Mouse (Mus musculus) bone marrow, adult 2 months (tissue): Measurements from ENCODE around the gene Reln. TPM values are rescaled to one million over a fixed set of nuclear protein-coding genes. Genes with fewer than 3 reads are reported as not detected.

ENCODE experiments used
- H3K27ac ChIP-seq: fragments of 200-500 bp; 2 replicates; pipeline ENCODE4 v1.5.1; 2012; ENCODE audit warnings: low read depth, mild to moderate bottlenecking, control low read depth, inconsistent platforms, low read length; ENCODE audit not compliant: control insufficient read depth, poor library complexity, insufficient read depth
- H3K4me1 ChIP-seq: fragments of 200-500 bp; 2 replicates; pipeline ENCODE4 v1.6.1; 2011; ENCODE audit warnings: low read length; ENCODE audit not compliant: control insufficient read depth, insufficient read depth
- H3K4me3 ChIP-seq: fragments of 200-500 bp; replicated peaks from 2 replicates; pipeline ENCODE3; 2011; ENCODE audit warnings: mild to moderate bottlenecking, low read depth, low read length, control low read depth; ENCODE audit not compliant: control insufficient read depth
- CTCF ChIP-seq: fragments of 200-500 bp; IDR thresholded peaks from 2 replicates; pipeline ENCODE4 v1.5.1; 2011; ENCODE audit warnings: low read length, control low read depth; ENCODE audit not compliant: control insufficient read depth, insufficient read depth
- POLR2A ChIP-seq: fragments of 200-500 bp; IDR thresholded peaks from 2 replicates; pipeline ENCODE4 v1.6.1; 2011; ENCODE audit warnings: low read depth, mild to moderate bottlenecking, control low read depth, low read length, borderline replicate concordance; ENCODE audit not compliant: control insufficient read depth
- WGBS: fragments of 180-500 bp; shearing (Covaris S2); methylation state at CpG from one replicate; pipeline ENCODE4 v1.1.7; 2018; 5-methylcytosine and 5-hydroxymethylcytosine counted together
- polyA plus RNA-seq: library from polyadenylated mRNA; stranded (reverse); fragments of >200 nt; gene quantifications from 2 replicates; pipeline ENCODE4 v1.2.4, GENCODE M21; 2011; ENCODE audit warnings: low replicate concordance; ENCODE audit not compliant: missing spikeins, insufficient read depth, insufficient read length

The Reln gene
- polyA plus RNA-seq, 1 experiment = 8.9 TPM

GRCm38 (mm10) chr5:22191784-22192183, 152.7 kb downstream of the Reln start:
- Histone ChIP-seq H3K4me3 (no peak overlapping the region), H3K4me1 (no peaks in the 10 kb centered on the region), H3K27ac (no peak overlapping the region)
- TF ChIP-seq CTCF (no peak), POLR2A (no peak)
- 78% methylated on average over 7 of the region's 7 CpGs for WGBS

GRCm38 (mm10) chr5:22190333-22190732, 154.2 kb downstream of the Reln start:
- WGBS = 64% methylated on average over 3 of the region's 3 CpGs
- H3K4me1 ChIP-seq = no peaks in the 10 kb centered on the region
- TF ChIP-seq CTCF (no peak), POLR2A (no peak)

GRCm38 (mm10) chr5:22187599-22187998, 156.9 kb downstream of the Reln start:
- WGBS = 79% methylated on average over 3 of the region's 3 CpGs
- TF ChIP-seq CTCF (no peak), POLR2A (no peak)
- H3K27ac ChIP-seq = no peak overlapping the region
- no peaks in the 10 kb centered on the region for H3K4me1 ChIP-seq
- H3K4me3 ChIP-seq = no peak overlapping the region

More at GRCm38 (mm10) chr5:22190333-22190732, 154.2 kb downstream of the Reln start:
- no peak overlapping the region for H3K4me3 ChIP-seq
- H3K27ac ChIP-seq = no peak overlapping the region

GRCm38 (mm10) chr5:22176480-22176879, 168.0 kb downstream of the Reln start:
- no peak overlapping the region for H3K4me3 ChIP-seq
- no peak overlapping the region for H3K27ac ChIP-seq
- no peak for TF ChIP-seq CTCF
- no peak for TF ChIP-seq POLR2A
- H3K4me1 ChIP-seq = no peaks in the 10 kb centered on the region
- WGBS = 85% methylated on average over 5 of the region's 5 CpGs

- TF ChIP-seq POLR2A (no peak), CTCF (no peak)
- Histone ChIP-seq H3K4me3 (no peak overlapping the region), H3K4me1 (no peaks in the 10 kb centered on the region), H3K27ac (no peak overlapping the region)
- 81% methylated on average over 5 of the region's 5 CpGs for WGBS
These were observed 173.2 kb downstream of the Reln start for GRCm38 (mm10) chr5:22171336-22171735.

GRCm38 (mm10) chr5:22164060-22164934, 180.2 kb downstream of the Reln start:
- WGBS = 69% methylated on average over 10 of the region's 10 CpGs
- Histone ChIP-seq H3K4me1 (no peaks in the 10 kb centered on the region; the same call in 1 of the 2 replicates), H3K4me3 (no peak overlapping the region), H3K27ac (no peak overlapping the region)
- TF ChIP-seq POLR2A = no peak
- no peak for TF ChIP-seq CTCF

GRCm38 (mm10) chr5:22160935-22161334, 183.6 kb downstream of the Reln start:
- TF ChIP-seq CTCF = no peak
- H3K4me3 ChIP-seq = no peak overlapping the region
- H3K27ac ChIP-seq = no peak overlapping the region
- 11% methylated on average over 2 of the region's 2 CpGs for WGBS
- no peaks in the 10 kb centered on the region; the same call in 1 of the 2 replicates for H3K4me1 ChIP-seq

GRCm38 (mm10) chr5:22158754-22159153, 185.7 kb downstream of the Reln start:
- 80% methylated on average over 11 of the region's 11 CpGs for WGBS
- Histone ChIP-seq H3K4me1 (no peaks in the 10 kb centered on the region), H3K27ac (no peak overlapping the region), H3K4me3 (no peak overlapping the region)
- TF ChIP-seq CTCF = no peak
- no peak for TF ChIP-seq POLR2A
